Mouse (Mus musculus) monocyte, adult 2 months (primary cell): ENCODE results near the gene Fam214a.

Experiments used
- DNase-seq, 2 experiments: peaks; one replicate each; pipeline ENCODE4 v3.0.0; 2022; ENCODE audit warnings: low spot score in 2 of 2, low read depth in 1 of 2

Fam214a gene

DNA sequence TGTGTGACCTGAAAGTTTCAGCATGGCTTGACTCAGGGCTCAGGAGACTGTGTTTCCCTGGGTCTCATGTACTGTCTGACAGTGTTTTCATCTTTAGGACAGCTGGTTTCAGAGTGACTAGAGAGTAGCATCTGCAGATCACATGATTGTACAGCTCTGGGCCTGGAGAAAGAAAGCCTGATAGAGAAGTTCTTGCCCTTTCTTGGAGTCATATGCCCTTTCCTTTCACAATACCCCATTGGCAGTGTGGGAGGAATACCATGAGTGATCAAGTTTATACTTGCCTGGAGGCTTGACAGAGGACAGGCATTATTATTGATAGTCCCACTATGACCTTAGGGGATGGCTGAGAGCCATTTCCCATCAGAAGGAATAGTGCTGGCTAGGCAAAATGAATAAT is 124.5 kb downstream of the Fam214a start:
- DNase-seq, result no peak
